Mouse (Mus musculus): ENCODE results near the gene Klhl29. TPM values are rescaled to one million over a fixed set of nuclear protein-coding genes. Genes with fewer than 3 reads are reported as not detected.

The Klhl29 gene
- 0.93 TPM for polyA plus RNA-seq (2014; fragmentation: Illumina TruSeq; extraction: RNeasy Lipid Tissue Mini Kit (QIAGEN cat#74804); ENCODE audit: insufficient read depth, low read depth, low replicate concordance)

GRCm38 (mm10) chr12:5375616-5376461, at the start of gene Klhl29:
Gene Klhl29 (minus strand): TSS chr12:5375682.

Measured in lung, adult 10 weeks (tissue).